ENCODE assay signal across 9 mouse cellular contexts in genomic region chr2:167485501-167486377, GRCm38 (mm10). TPM values are rescaled to one million over a fixed set of nuclear protein-coding genes. Genes with fewer than 3 reads are reported as not detected.
DNase-seq lines count a peak whose midpoint lies in the region; ATAC-seq and TF ChIP-seq lines count a peak whose summit lies in the region.
"Had no signal": no experiment of that assay in that cellular context is flagged by ENCODE, and none has a peak within 500 bp of the region (broad histone marks: within the 10 kb centered on the region; RNA-seq: fewer than 3 reads in every experiment).

No protein-coding gene starts in this region.

- H3K9ac ChIP-seq in midbrain, embryonic 16.5 days (ENCODE audit: low read depth, low read length) = no peak overlapping the region
- H3K9ac ChIP-seq in midbrain, embryonic 14.5 days (replicated peaks; ENCODE audit: low read length) = no peak overlapping the region
- H3K9ac ChIP-seq in forebrain, postnatal 0 days = no peak overlapping the region
- peak overlapping the region; percentile 21; the same call in 1 of the 2 replicates for H3K9ac ChIP-seq in stomach, embryonic 16.5 days (ENCODE audit: low read length)
- H3K9ac ChIP-seq: neural tube, embryonic 12.5 days had no signal

- no peak overlapping the region for H3K4me2 ChIP-seq in midbrain, embryonic 16.5 days (ENCODE audit: low read length)
- H3K4me2 ChIP-seq in midbrain, embryonic 14.5 days (ENCODE audit: low read length) = no peak overlapping the region
- no peak overlapping the region for H3K4me2 ChIP-seq in forebrain, postnatal 0 days (ENCODE audit: low read depth)
- H3K4me2 ChIP-seq in stomach, embryonic 16.5 days (ENCODE audit: low read depth, low read length) = no peak overlapping the region
- H3K4me2 ChIP-seq: neural tube, embryonic 12.5 days had no signal

- H3K36me3 ChIP-seq in midbrain, embryonic 16.5 days (ENCODE audit: control insufficient read depth, insufficient read depth, low read length) = peaks cover 18% of the 10 kb centered on the region
- H3K36me3 ChIP-seq in midbrain, embryonic 14.5 days (ENCODE audit: control insufficient read depth, insufficient read depth, low read length) = peaks cover 40% of the 10 kb centered on the region
- peaks cover 40% of the 10 kb centered on the region for H3K36me3 ChIP-seq in forebrain, postnatal 0 days (ENCODE audit: insufficient read depth)
- peaks cover 5% of the 10 kb centered on the region; the same call in 1 of the 2 replicates for H3K36me3 ChIP-seq in stomach, embryonic 16.5 days (ENCODE audit: control insufficient read depth, insufficient read depth, low read length)

- H3K4me1 ChIP-seq in midbrain, embryonic 16.5 days (ENCODE audit: control insufficient read depth, insufficient read depth, low read length) = peaks cover 10% of the 10 kb centered on the region
- no peaks in the 10 kb centered on the region for H3K4me1 ChIP-seq in midbrain, embryonic 14.5 days (ENCODE audit: control insufficient read depth, insufficient read depth, low read length)
- peaks cover 2% of the 10 kb centered on the region for H3K4me1 ChIP-seq in forebrain, postnatal 0 days (ENCODE audit: insufficient read depth)
- peaks cover 5% of the 10 kb centered on the region; the same call in 1 of the 2 replicates for H3K4me1 ChIP-seq in stomach, embryonic 16.5 days (ENCODE audit: control insufficient read depth, insufficient read depth, low read length)

- H3K27me3 ChIP-seq in midbrain, embryonic 16.5 days (ENCODE audit: control insufficient read depth, insufficient read depth, low read depth, low read length) = no peaks in the 10 kb centered on the region
- no peaks in the 10 kb centered on the region for H3K27me3 ChIP-seq in midbrain, embryonic 14.5 days (ENCODE audit: control insufficient read depth, insufficient read depth, low read length)
- H3K27me3 ChIP-seq in forebrain, postnatal 0 days (ENCODE audit: insufficient read depth, low read length) = no peaks in the 10 kb centered on the region
- no peaks in the 10 kb centered on the region for H3K27me3 ChIP-seq in stomach, embryonic 16.5 days (ENCODE audit: control insufficient read depth, insufficient read depth, low read length)
- H3K27me3 ChIP-seq: neural tube, embryonic 12.5 days had no signal

- H3K27ac ChIP-seq in midbrain, embryonic 16.5 days (ENCODE audit: low read length) = no peak overlapping the region
- H3K27ac ChIP-seq in midbrain, embryonic 14.5 days (replicated peaks; ENCODE audit: low read depth, low read length) = no peak overlapping the region
- H3K27ac ChIP-seq in forebrain, postnatal 0 days (ENCODE audit: low read depth, low read length) = 0 out of 2 replicates have a peak overlapping the region, but pooled peaks have one; percentile 9
- H3K27ac ChIP-seq in stomach, embryonic 16.5 days (ENCODE audit: low read length) = no peak overlapping the region
- H3K27ac ChIP-seq: kidney, postnatal 0 days; neural tube, embryonic 12.5 days had no signal

- no peak for TF ChIP-seq CTCF in forebrain, postnatal 0 days (IDR thresholded peaks at IDR 0.05; ENCODE audit: low read depth)

- 85% methylated on average over 7 of the region's 7 CpGs for WGBS in midbrain, embryonic 16.5 days
- WGBS in midbrain, embryonic 14.5 days = 86% methylated on average over 7 of the region's 7 CpGs
- WGBS in forebrain, postnatal 0 days = 50% methylated on average over 7 of the region's 7 CpGs
- WGBS in stomach, embryonic 16.5 days = 81% methylated on average over 7 of the region's 7 CpGs

- H3K9me3 ChIP-seq in midbrain, embryonic 16.5 days (replicated peaks; ENCODE audit: control insufficient read depth, low read length, poor library complexity, severe bottlenecking) = no peaks in the 10 kb centered on the region
- H3K9me3 ChIP-seq in midbrain, embryonic 14.5 days (ENCODE audit: control insufficient read depth, low read length) = no peaks in the 10 kb centered on the region
- no peaks in the 10 kb centered on the region for H3K9me3 ChIP-seq in forebrain, postnatal 0 days (ENCODE audit: low read length)
- no peaks in the 10 kb centered on the region for H3K9me3 ChIP-seq in stomach, embryonic 16.5 days (replicated peaks; ENCODE audit: control insufficient read depth, low read length)
- H3K9me3 ChIP-seq: neural tube, embryonic 12.5 days had no signal

- no peak overlapping the region for H3K4me3 ChIP-seq in midbrain, embryonic 16.5 days (ENCODE audit: low read depth, low read length)
- H3K4me3 ChIP-seq in midbrain, embryonic 14.5 days (replicated peaks; ENCODE audit: low read depth, low read length) = no peak overlapping the region
- H3K4me3 ChIP-seq in forebrain, postnatal 0 days (ENCODE audit: low read depth, low read length) = no peak overlapping the region
- H3K4me3 ChIP-seq in stomach, embryonic 16.5 days (replicated peaks; ENCODE audit: low read length) = no peak overlapping the region
- H3K4me3 ChIP-seq: neural tube, embryonic 12.5 days had no signal

- peak; percentile 26; the same call in 1 of the 2 replicates for ATAC-seq in midbrain, embryonic 16.5 days
- ATAC-seq in midbrain, embryonic 14.5 days (ENCODE audit: low FRiP score, low TSS enrichment) = no peak
- peak; percentile 77 for ATAC-seq in forebrain, postnatal 0 days
- ATAC-seq in stomach, embryonic 16.5 days (ENCODE audit: insufficient read depth, low FRiP score) = peak; percentile 15; the same call in 1 of the 2 replicates

- no peak for DNase-seq in midbrain, embryonic 14.5 days
- DNase-seq in brain, adult 2 months (ENCODE audit: low read depth, low spot score) = peak; percentile 98
- peak; percentile 57 for DNase-seq in forebrain, postnatal 0 days
- peak; percentile 62 for DNase-seq in kidney, postnatal 10 days
- no peak for DNase-seq in c-Kit-positive CD71-positive TER-119-positive erythroid progenitor cells, embryonic 14.5 days (ENCODE audit: low spot score)

RNA-seq across cellular contexts. Expression of gene Rnf114, which starts 6.7 kb away (rescaled TPM):
- 111 and 121 TPM in 2 replicates for polyA plus RNA-seq in midbrain, embryonic 16.5 days (2015; fragmentation: Nextera tagmentation; extraction: Ambion mirVana)
- 127 and 146 TPM in 2 replicates for polyA plus RNA-seq in midbrain, embryonic 14.5 days (2014; fragmentation: Nextera tagmentation; extraction: Ambion mirVana)
- total RNA-seq in forebrain, postnatal 0 days (2014; rRNA removed) = 66.1 and 79.5 TPM in 2 replicates
- 84.5 and 88.6 TPM in 2 replicates for polyA plus RNA-seq in forebrain, postnatal 0 days (2015; fragmentation: Nextera tagmentation; extraction: Ambion mirVana)
- polyA plus RNA-seq in stomach, embryonic 16.5 days (2015; fragmentation: Nextera tagmentation; extraction: Ambion mirVana) = 68.7 and 73.3 TPM in 2 replicates

RNA-seq across cellular contexts. Expression of gene Spata2, which starts 6.9 kb away (rescaled TPM):
- polyA plus RNA-seq in midbrain, embryonic 16.5 days (2015; fragmentation: Nextera tagmentation; extraction: Ambion mirVana) = 32.2 and 34.4 TPM in 2 replicates
- polyA plus RNA-seq in midbrain, embryonic 14.5 days (2014; fragmentation: Nextera tagmentation; extraction: Ambion mirVana) = 27.4 and 29.9 TPM in 2 replicates
- 26.9 and 28.9 TPM in 2 replicates for total RNA-seq in forebrain, postnatal 0 days (2014; rRNA removed)
- 31.8 and 36.6 TPM in 2 replicates for polyA plus RNA-seq in forebrain, postnatal 0 days (2015; fragmentation: Nextera tagmentation; extraction: Ambion mirVana)
- 13.8 and 15.9 TPM in 2 replicates for polyA plus RNA-seq in stomach, embryonic 16.5 days (2015; fragmentation: Nextera tagmentation; extraction: Ambion mirVana)

RNA-seq across cellular contexts. Expression of gene Snai1, which starts 52.3 kb away (rescaled TPM):
- 3.9 and 4.7 TPM in 2 replicates for polyA plus RNA-seq in midbrain, embryonic 16.5 days (2015; fragmentation: Nextera tagmentation; extraction: Ambion mirVana)
- polyA plus RNA-seq in midbrain, embryonic 14.5 days (2014; fragmentation: Nextera tagmentation; extraction: Ambion mirVana) = 0.53 and 4.4 TPM in 2 replicates
- 1.3 and 1.4 TPM in 2 replicates for total RNA-seq in forebrain, postnatal 0 days (2014; rRNA removed)
- 3.3 and 4.4 TPM in 2 replicates for polyA plus RNA-seq in forebrain, postnatal 0 days (2015; fragmentation: Nextera tagmentation; extraction: Ambion mirVana)
- 15.5 and 15.9 TPM in 2 replicates for polyA plus RNA-seq in stomach, embryonic 16.5 days (2015; fragmentation: Nextera tagmentation; extraction: Ambion mirVana)

Comparison
In these comparisons a context has a peak if more than half of its experiments do, and no peak if none do; other contexts are left out.
1. DNase-seq: peak in brain, adult 2 months (single experiment), forebrain, postnatal 0 days (single experiment) and kidney, postnatal 10 days (single experiment); none in midbrain, embryonic 14.5 days (single experiment) and c-Kit-positive CD71-positive TER-119-positive erythroid progenitor cells, embryonic 14.5 days (single experiment).